Mouse (Mus musculus) embryonic facial prominence, embryonic 15.5 days (tissue): Measurements from ENCODE around the gene 2410004P03Rik. TPM values are rescaled to one million over a fixed set of nuclear protein-coding genes. Genes with fewer than 3 reads are reported as not detected.

Source experiments
- ATAC-seq: fragments of 200-750 bp; cut with Nextera tagmentation; 2 replicates; pipeline ENCODE4 v1.8.0; 2017; ENCODE audit warnings: low read depth, moderate TSS enrichment; ENCODE audit not compliant: insufficient number of reproducible peaks, low FRiP score, low TSS enrichment
- H3K27ac ChIP-seq: fragments of 300-500 bp; sonication (generic); replicated peaks from 2 replicates; pipeline ENCODE4 v1.5.1; 2015; ENCODE audit warnings: mild to moderate bottlenecking, inconsistent platforms
- H3K27me3 ChIP-seq: fragments of 300-500 bp; sonication (generic); 2 replicates; pipeline ENCODE4 v1.6.1; 2015; ENCODE audit warnings: inconsistent platforms
- H3K36me3 ChIP-seq: fragments of 300-500 bp; sonication (generic); 2 replicates; pipeline ENCODE4 v1.6.1; 2015; ENCODE audit warnings: mild to moderate bottlenecking, inconsistent platforms
- H3K4me1 ChIP-seq: fragments of 300-500 bp; sonication (generic); 2 replicates; pipeline ENCODE4 v1.6.1; 2015; ENCODE audit warnings: inconsistent platforms
- H3K4me2 ChIP-seq: fragments of 300-500 bp; sonication (generic); replicated peaks from 2 replicates; pipeline ENCODE4 v1.6.1; 2015; ENCODE audit warnings: mild to moderate bottlenecking, inconsistent platforms
- H3K4me3 ChIP-seq: fragments of 300-500 bp; sonication (generic); replicated peaks from 2 replicates; pipeline ENCODE4 v1.5.1; 2015; ENCODE audit warnings: mild to moderate bottlenecking, inconsistent platforms
- H3K9ac ChIP-seq: fragments of 300-500 bp; sonication (generic); 2 replicates; pipeline ENCODE4 v1.6.1; 2015; ENCODE audit warnings: inconsistent platforms
- H3K9me3 ChIP-seq: fragments of 300-500 bp; sonication (generic); replicated peaks from 2 replicates; pipeline ENCODE4 v1.6.1; 2016; ENCODE audit warnings: inconsistent platforms
- WGBS: fragments of 180-500 bp; shearing (Covaris S2); methylation state at CpG from one replicate; pipeline ENCODE4 v1.1.7; 2015; 5-methylcytosine and 5-hydroxymethylcytosine counted together
- polyA plus RNA-seq: library from polyadenylated mRNA; unstranded; fragments of >200 nt; fragmentation: Nextera tagmentation; extraction: Ambion mirVana; gene quantifications from 2 replicates; pipeline ENCODE4 v1.2.1, GENCODE M21; 2015

The 2410004P03Rik gene
- polyA plus RNA-seq, 1 experiment from 2014 or later: 11.0 TPM

DNA sequence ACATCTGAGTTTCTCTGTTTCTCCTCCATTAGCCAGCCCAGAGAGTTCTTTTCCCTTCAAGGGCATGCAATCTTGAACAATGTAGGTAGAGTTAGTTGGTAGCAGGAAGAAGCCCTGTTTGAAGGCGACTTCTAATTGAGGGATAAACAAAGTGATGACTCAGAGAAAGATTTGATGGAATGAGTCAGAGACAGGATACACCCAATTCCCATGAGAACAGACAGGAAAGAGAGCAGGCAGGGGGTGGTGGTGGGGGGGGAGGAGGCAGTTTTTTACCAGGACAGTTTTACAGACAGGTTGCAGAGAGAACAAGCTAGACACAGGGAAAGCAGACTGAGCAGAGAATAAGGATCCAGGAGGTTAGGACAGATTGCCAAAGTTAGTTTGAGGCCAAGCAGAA lies 29.0 kb upstream of the 2410004P03Rik start:
- no peak for ATAC-seq
- Histone ChIP-seq H3K27ac (no peak overlapping the region), H3K4me2 (no peak overlapping the region), H3K9ac (no peak overlapping the region), H3K9me3 (no peaks in the 10 kb centered on the region), H3K4me3 (no peak overlapping the region), H3K4me1 (no peaks in the 10 kb centered on the region), H3K36me3 (no peaks in the 10 kb centered on the region), H3K27me3 (no peaks in the 10 kb centered on the region)
- WGBS: 42% methylated on average over 1 of the region's 1 CpGs

- 69% methylated on average over 2 of the region's 2 CpGs for WGBS
- Histone ChIP-seq H3K4me1 (no peaks in the 10 kb centered on the region), H3K9me3 (no peaks in the 10 kb centered on the region), H3K9ac (no peak overlapping the region), H3K4me2 (no peak overlapping the region), H3K36me3 (no peaks in the 10 kb centered on the region), H3K4me3 (no peak overlapping the region), H3K27ac (no peak overlapping the region), H3K27me3 (no peaks in the 10 kb centered on the region)
- ATAC-seq: no peak
Measured at GRCm38 (mm10) chr12:17039415-17039814, 27.9 kb upstream of the 2410004P03Rik start.

- WGBS: 71% methylated on average over 6 of the region's 6 CpGs
- no peak for ATAC-seq
Measured at GRCm38 (mm10) chr12:17038246-17038645, 26.7 kb upstream of the 2410004P03Rik start.

GRCm38 (mm10) chr12:17037053-17037610 lies 25.6 kb upstream of the 2410004P03Rik start:
- ATAC-seq: no peak
- H3K9ac ChIP-seq: no peak overlapping the region
- H3K27me3 ChIP-seq: no peaks in the 10 kb centered on the region
- peaks cover 5% of the 10 kb centered on the region; the same call in 1 of the 2 replicates for H3K4me1 ChIP-seq
- H3K9me3 ChIP-seq: no peaks in the 10 kb centered on the region
- no peaks in the 10 kb centered on the region for H3K36me3 ChIP-seq
- H3K4me2 ChIP-seq: no peak overlapping the region
- H3K4me3 ChIP-seq: no peak overlapping the region
- no peak overlapping the region for H3K27ac ChIP-seq
- 56% methylated on average over 14 of the region's 14 CpGs for WGBS

More at GRCm38 (mm10) chr12:17038246-17038645, 26.7 kb upstream of the 2410004P03Rik start:
- Histone ChIP-seq H3K4me3 (no peak overlapping the region), H3K27ac (no peak overlapping the region), H3K36me3 (no peaks in the 10 kb centered on the region), H3K27me3 (no peaks in the 10 kb centered on the region), H3K4me1 (peaks cover 5% of the 10 kb centered on the region; the same call in 1 of the 2 replicates), H3K9ac (no peak overlapping the region), H3K4me2 (no peak overlapping the region), H3K9me3 (no peaks in the 10 kb centered on the region)

- H3K27ac ChIP-seq: no peak overlapping the region
- no peak for ATAC-seq
- H3K36me3 ChIP-seq: no peaks in the 10 kb centered on the region
- peaks cover 5% of the 10 kb centered on the region; the same call in 1 of the 2 replicates for H3K4me1 ChIP-seq
- H3K27me3 ChIP-seq: no peaks in the 10 kb centered on the region
- no peaks in the 10 kb centered on the region for H3K9me3 ChIP-seq
- H3K4me2 ChIP-seq: no peak overlapping the region
- H3K4me3 ChIP-seq: no peak overlapping the region
- H3K9ac ChIP-seq: no peak overlapping the region
- 56% methylated on average over 9 of the region's 9 CpGs for WGBS
Measured at GRCm38 (mm10) chr12:17036532-17036931, 25.0 kb upstream of the 2410004P03Rik start.

GRCm38 (mm10) chr12:17035128-17035527 lies 23.6 kb upstream of the 2410004P03Rik start:
- WGBS: 46% methylated on average over 2 of the region's 2 CpGs
- no peaks in the 10 kb centered on the region for H3K27me3 ChIP-seq
- H3K36me3 ChIP-seq: no peaks in the 10 kb centered on the region
- no peak overlapping the region for H3K4me2 ChIP-seq
- no peaks in the 10 kb centered on the region for H3K9me3 ChIP-seq
- H3K27ac ChIP-seq: no peak overlapping the region
- H3K4me1 ChIP-seq: peaks cover 5% of the 10 kb centered on the region; the same call in 1 of the 2 replicates
- no peak for ATAC-seq
- no peak overlapping the region for H3K4me3 ChIP-seq
- no peak overlapping the region for H3K9ac ChIP-seq

- Histone ChIP-seq H3K36me3 (no peaks in the 10 kb centered on the region), H3K9me3 (no peaks in the 10 kb centered on the region), H3K4me1 (peaks cover 5% of the 10 kb centered on the region; the same call in 1 of the 2 replicates), H3K27me3 (no peaks in the 10 kb centered on the region), H3K9ac (no peak overlapping the region), H3K27ac (no peak overlapping the region), H3K4me2 (no peak overlapping the region), H3K4me3 (no peak overlapping the region)
- 83% methylated on average over 5 of the region's 5 CpGs for WGBS
- no peak for ATAC-seq
Measured at GRCm38 (mm10) chr12:17034671-17035070, 23.1 kb upstream of the 2410004P03Rik start.

DNA sequence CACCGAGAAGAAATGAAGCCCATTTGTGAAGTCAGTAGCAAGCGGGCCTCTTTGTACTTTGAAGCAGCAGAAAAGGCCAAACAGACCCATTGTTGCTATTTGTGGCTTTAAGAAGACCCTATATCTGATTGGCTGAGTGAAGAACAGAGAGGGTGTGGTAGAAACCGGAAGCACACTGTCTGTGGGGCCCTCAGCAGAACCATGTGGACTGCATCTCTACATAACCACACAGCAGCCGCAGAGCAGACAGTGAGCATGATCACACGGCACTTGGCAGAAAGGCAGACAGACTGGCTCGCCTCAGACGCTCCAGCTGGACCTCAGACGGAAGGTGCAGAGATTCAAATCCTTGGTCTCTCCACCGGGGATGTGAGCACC lies 21.9 kb upstream of the 2410004P03Rik start:
- H3K27me3 ChIP-seq: no peaks in the 10 kb centered on the region
- H3K4me3 ChIP-seq: no peak overlapping the region
- H3K4me1 ChIP-seq: peaks cover 5% of the 10 kb centered on the region; the same call in 1 of the 2 replicates
- H3K9me3 ChIP-seq: no peaks in the 10 kb centered on the region
- WGBS: 56% methylated on average over 9 of the region's 9 CpGs
- H3K36me3 ChIP-seq: no peaks in the 10 kb centered on the region
- H3K9ac ChIP-seq: no peak overlapping the region
- H3K27ac ChIP-seq: no peak overlapping the region
- ATAC-seq: no peak; the same call in 1 of the 2 replicates
- H3K4me2 ChIP-seq: no peak overlapping the region

DNA sequence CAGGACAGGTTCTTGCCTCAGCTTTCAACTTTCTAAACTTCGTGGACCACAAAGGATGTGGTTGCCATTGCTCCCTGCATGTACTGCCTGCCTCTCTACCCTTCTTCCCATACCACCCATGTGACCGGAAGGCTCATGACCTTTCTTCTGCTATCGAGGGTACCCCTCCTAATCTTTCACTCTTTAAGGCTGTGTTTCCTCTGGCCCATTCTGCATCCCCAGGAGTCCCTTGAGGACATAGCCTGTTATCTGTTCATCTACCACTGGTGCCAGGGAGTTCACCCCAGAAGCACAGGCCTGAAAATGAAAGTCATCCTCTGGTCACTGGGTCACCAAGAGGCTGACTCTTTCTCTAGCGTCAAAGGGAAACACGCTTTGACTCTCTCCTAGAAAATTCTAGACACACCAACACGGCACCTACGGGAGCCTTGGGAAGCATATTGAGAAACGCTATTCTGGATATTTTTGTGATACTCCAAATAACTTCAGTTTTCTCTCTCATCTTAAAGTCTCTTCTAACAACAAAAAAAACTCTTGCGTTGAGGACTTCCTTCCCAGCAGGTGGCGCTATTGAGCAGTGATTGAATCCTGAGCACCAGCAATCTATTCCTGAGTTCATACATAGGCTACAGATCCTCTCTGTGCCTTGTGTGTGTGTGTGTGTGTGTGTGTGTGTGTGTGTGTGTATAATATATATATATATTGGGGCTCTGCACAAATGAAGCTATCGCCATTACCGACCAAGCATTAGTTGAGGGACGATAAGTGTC lies 21.4 kb upstream of the 2410004P03Rik start:
- Histone ChIP-seq H3K27me3 (no peaks in the 10 kb centered on the region), H3K9ac (no peak overlapping the region), H3K36me3 (no peaks in the 10 kb centered on the region), H3K4me1 (peaks cover 5% of the 10 kb centered on the region; the same call in 1 of the 2 replicates), H3K4me2 (no peak overlapping the region), H3K9me3 (no peaks in the 10 kb centered on the region), H3K27ac (no peak overlapping the region), H3K4me3 (no peak overlapping the region)
- no peak for ATAC-seq
- WGBS: 41% methylated on average over 13 of the region's 13 CpGs

DNA sequence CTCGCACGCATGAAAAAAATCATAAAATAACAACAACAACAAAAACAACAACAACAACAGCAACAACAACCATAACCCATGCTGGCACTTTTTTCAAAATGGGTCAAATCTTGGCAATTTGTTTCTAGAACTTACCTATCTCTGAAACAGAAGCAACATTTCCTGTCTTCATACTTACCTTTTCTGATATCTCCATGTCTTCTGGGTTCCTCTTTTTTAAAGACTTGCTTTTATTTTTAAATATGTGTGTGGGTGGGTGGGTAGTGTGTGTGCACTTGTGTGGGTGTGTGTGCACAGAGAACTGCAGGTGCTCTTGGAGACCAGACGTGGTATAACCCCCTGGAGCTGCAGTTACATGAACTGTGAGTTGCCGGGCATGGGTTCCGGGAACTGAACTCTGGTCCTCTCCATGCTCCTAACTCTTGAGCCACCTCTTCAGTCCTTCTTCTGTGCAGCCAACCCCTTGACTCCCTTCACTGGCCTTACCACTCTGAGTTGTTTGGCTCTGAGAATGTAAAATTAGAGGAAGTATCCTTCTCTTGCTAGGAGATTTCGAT lies 13.1 kb upstream of the 2410004P03Rik start:
- no peaks in the 10 kb centered on the region for H3K36me3 ChIP-seq
- H3K9ac ChIP-seq: no peak overlapping the region
- H3K4me2 ChIP-seq: no peak overlapping the region
- no peaks in the 10 kb centered on the region for H3K9me3 ChIP-seq
- H3K4me1 ChIP-seq: no peaks in the 10 kb centered on the region
- H3K27ac ChIP-seq: no peak overlapping the region
- no peak overlapping the region for H3K4me3 ChIP-seq
- 88% methylated on average over 6 of the region's 6 CpGs for WGBS
- no peaks in the 10 kb centered on the region for H3K27me3 ChIP-seq
- no peak for ATAC-seq

GRCm38 (mm10) chr12:17022145-17022544 lies 10.6 kb upstream of the 2410004P03Rik start:
- no peaks in the 10 kb centered on the region for H3K4me1 ChIP-seq
- H3K36me3 ChIP-seq: no peaks in the 10 kb centered on the region
- no peaks in the 10 kb centered on the region for H3K27me3 ChIP-seq
- no peak overlapping the region for H3K9ac ChIP-seq
- no peaks in the 10 kb centered on the region for H3K9me3 ChIP-seq
- ATAC-seq: no peak
- H3K4me2 ChIP-seq: no peak overlapping the region
- H3K4me3 ChIP-seq: no peak overlapping the region
- 85% methylated on average over 4 of the region's 4 CpGs for WGBS
- H3K27ac ChIP-seq: no peak overlapping the region
